Mouse (Mus musculus) liver, embryonic 18 days (tissue): Measurements from ENCODE around the gene Tnfrsf18. TPM values are rescaled to one million over a fixed set of nuclear protein-coding genes. Genes with fewer than 3 reads are reported as not detected.

Source experiments
- polyA plus RNA-seq: library from polyadenylated mRNA; depleted of rRNA; stranded (reverse); fragments of >200 nt; gene quantifications from 2 replicates; pipeline ENCODE4 v1.2.3, GENCODE M21; 2012; rRNA removed

Gene Tnfrsf18
- 0.54 and 0.59 TPM in 2 replicates for polyA plus RNA-seq

DNA sequence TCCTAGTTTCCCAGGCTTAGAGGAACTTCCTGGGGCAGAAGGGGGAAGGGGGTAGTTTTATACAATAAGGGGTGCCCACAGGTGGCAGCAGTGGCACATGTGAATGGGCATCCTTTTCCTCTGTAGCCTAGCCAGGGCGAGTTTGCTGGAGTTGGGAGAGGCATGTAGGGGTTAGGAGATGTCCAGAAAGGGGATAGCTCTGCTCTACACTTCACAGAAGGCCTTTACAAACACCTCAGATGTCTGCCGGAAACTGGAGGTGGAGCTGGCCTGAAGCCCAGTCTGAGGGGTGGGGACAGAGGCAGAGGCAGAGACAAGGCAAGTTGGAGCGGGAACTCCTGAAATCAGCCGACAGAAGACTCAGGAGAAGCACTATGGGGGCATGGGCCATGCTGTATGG is at the start of gene Tnfrsf18:
TSS of gene Tnfrsf18 (plus strand) at position 152 of the 400 bp plus-strand sequence.

DNA sequence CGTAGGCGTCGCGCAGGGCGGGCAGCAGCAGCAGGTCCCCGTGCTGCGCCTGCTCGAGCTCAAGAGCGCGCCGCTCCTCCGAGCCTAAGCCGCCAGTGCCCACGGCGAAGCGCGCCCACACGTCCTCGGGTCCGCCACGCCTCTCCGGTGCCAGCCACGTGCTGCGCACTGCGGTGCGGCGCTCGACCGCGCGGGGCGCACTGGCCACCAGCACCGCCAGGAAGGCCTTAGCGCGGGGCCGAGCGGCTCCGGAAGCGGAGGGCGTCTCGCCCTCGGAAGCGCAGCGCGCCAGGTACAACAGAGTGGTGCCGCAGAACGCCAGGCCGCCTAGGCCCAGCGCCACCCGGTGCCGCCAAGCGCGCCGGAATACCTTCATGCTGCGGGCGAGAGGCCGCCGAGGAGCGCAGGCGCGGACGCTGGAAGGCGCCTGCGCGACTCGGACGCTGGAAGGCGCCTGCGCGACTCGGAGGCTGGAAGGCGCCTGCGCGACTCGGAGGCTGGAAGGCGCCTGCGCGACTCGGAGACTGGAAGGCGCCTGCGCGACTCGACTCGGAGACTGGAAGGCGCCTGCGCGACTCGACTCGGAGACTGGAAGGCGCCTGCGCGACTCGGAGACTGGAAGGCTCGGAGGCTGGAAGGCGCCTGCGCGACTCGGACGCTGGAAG is 33.6 kb upstream of the Tnfrsf18 start, which contains the start of the genes B3galt6 and Sdf4:
TSS of gene B3galt6 (minus strand) at position 409 of the 665 bp plus-strand sequence.
TSS of gene Sdf4 (plus strand) at position 632 of the 665 bp plus-strand sequence.

DNA sequence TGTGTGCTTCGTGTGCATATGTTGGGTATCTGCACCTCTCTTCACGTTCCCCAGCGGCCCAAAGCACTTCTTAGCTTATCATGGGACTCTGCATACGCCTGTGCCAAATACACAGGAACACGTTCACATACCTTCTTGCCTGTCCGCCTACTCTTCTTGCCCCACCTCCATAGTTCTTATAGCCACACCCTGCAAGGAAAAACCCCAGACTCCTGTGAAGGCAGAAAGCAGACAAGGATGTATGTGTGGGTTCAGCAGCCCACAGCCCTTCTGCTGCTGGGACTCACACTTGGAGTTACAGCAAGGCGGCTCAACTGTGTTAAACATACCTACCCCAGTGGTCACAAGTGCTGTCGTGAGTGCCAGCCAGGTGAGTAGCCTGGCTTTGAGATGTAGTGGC is 12.3 kb upstream of the Tnfrsf18 start, which contains the start of gene Tnfrsf4:
TSS of gene Tnfrsf4 (plus strand) at position 207 of the 400 bp plus-strand sequence.

DNA sequence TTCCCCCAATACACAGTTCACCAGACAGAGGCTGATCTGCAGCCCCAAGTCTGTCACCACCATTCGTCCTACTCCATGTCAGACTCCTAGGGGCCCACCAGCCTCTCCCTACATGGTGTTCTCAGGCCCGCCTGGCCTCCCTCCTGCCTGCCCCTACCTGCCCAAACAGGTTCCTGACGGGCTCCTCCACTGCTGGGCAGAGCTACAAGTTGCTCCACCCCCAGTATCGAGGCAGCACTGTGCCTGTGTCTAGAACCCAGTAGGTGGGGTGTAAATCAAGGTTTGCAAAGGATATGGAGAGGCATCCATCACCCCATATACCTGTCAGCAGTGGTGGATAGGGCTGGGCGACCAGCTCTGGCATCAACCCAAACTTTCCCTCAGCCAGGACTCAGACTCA is 33.3 kb downstream of the Tnfrsf18 start, which contains the start of gene Ttll10:
TSS of gene Ttll10 (minus strand) at position 154 of the 400 bp plus-strand sequence.

Other genes with a start within 250 kb of the Tnfrsf18 start
- gene Tmem88b, start 240.3 kb upstream of the Tnfrsf18 start, polyA plus RNA-seq: 0.55 and 0.60 TPM in 2 replicates
- 0.06 and 0.08 TPM in 2 replicates for gene Ankrd65, start 235.7 kb upstream of the Tnfrsf18 start, polyA plus RNA-seq
- 50.2 and 58.8 TPM in 2 replicates for gene Mrpl20, start 223.3 kb upstream of the Tnfrsf18 start, polyA plus RNA-seq
- 103 and 115 TPM in 2 replicates for gene Ccnl2, start 213.7 kb upstream of the Tnfrsf18 start, polyA plus RNA-seq
- gene Aurkaip1, start 194.9 kb upstream of the Tnfrsf18 start, polyA plus RNA-seq: 67.1 and 69.6 TPM in 2 replicates
- gene Mxra8, start 186.5 kb upstream of the Tnfrsf18 start, polyA plus RNA-seq: 14.4 and 15.6 TPM in 2 replicates
- 25.7 and 28.6 TPM in 2 replicates for gene Dvl1, start 178.8 kb upstream of the Tnfrsf18 start, polyA plus RNA-seq
- gene Tas1r3, start 162.8 kb upstream of the Tnfrsf18 start, polyA plus RNA-seq: 0.14 and 0.15 TPM in 2 replicates
- 5.5 and 6.5 TPM in 2 replicates for gene Cptp, start 156.7 kb upstream of the Tnfrsf18 start, polyA plus RNA-seq
- 16.9 and 18.1 TPM in 2 replicates for gene Ints11, start 156.6 kb upstream of the Tnfrsf18 start, polyA plus RNA-seq
- 14.0 and 16.1 TPM in 2 replicates for gene Pusl1, start 134.4 kb upstream of the Tnfrsf18 start, polyA plus RNA-seq
- 5.1 and 6.3 TPM in 2 replicates for gene Acap3, start 134.3 kb upstream of the Tnfrsf18 start, polyA plus RNA-seq
- 32.2 and 32.3 TPM in 2 replicates for gene Ube2j2, start 82.3 kb upstream of the Tnfrsf18 start, polyA plus RNA-seq
- 22.6 and 24.1 TPM in 2 replicates for gene C1qtnf12, start 63.8 kb upstream of the Tnfrsf18 start, polyA plus RNA-seq
- gene B3galt6, start 33.5 kb upstream of the Tnfrsf18 start, polyA plus RNA-seq: 2.4 TPM in 2 replicates
- 36.5 and 36.9 TPM in 2 replicates for gene Sdf4, start 33.3 kb upstream of the Tnfrsf18 start, polyA plus RNA-seq
- 0.71 and 1.2 TPM in 2 replicates for gene Tnfrsf4, start 12.3 kb upstream of the Tnfrsf18 start, polyA plus RNA-seq
- 0.67 and 0.83 TPM in 2 replicates for gene Ttll10, start 33.2 kb downstream of the Tnfrsf18 start, polyA plus RNA-seq
- 9.1 and 9.9 TPM in 2 replicates for gene 9430015G10Rik, start 83.8 kb downstream of the Tnfrsf18 start, polyA plus RNA-seq
- gene Rnf223, start 104.3 kb downstream of the Tnfrsf18 start, polyA plus RNA-seq: 0.14 and 0.21 TPM in 2 replicates
- 19.8 and 22.7 TPM in 2 replicates for gene Agrn, start 171.3 kb downstream of the Tnfrsf18 start, polyA plus RNA-seq
- 100 and 213 TPM in 2 replicates for gene Isg15, start 174.7 kb downstream of the Tnfrsf18 start, polyA plus RNA-seq
- 2.5 and 3.4 TPM in 2 replicates for gene AW011738, start 177.1 kb downstream of the Tnfrsf18 start, polyA plus RNA-seq
- gene Perm1, start 189.7 kb downstream of the Tnfrsf18 start, polyA plus RNA-seq: 0.12 TPM in 2 replicates
- gene Plekhn1, start 208.7 kb downstream of the Tnfrsf18 start, polyA plus RNA-seq: 7.3 and 8.4 TPM in 2 replicates
- gene Noc2l, start 209.8 kb downstream of the Tnfrsf18 start, polyA plus RNA-seq: 38.7 and 42.0 TPM in 2 replicates
- 25.0 and 28.5 TPM in 2 replicates for gene Samd11, start 229.5 kb downstream of the Tnfrsf18 start, polyA plus RNA-seq